Mouse (Mus musculus): ENCODE results near the gene Sult4a1. TPM values are rescaled to one million over a fixed set of nuclear protein-coding genes. Genes with fewer than 3 reads are reported as not detected.

Gene Sult4a1
- total and polyA plus RNA-seq, 3 experiments, result not detected

DNA sequence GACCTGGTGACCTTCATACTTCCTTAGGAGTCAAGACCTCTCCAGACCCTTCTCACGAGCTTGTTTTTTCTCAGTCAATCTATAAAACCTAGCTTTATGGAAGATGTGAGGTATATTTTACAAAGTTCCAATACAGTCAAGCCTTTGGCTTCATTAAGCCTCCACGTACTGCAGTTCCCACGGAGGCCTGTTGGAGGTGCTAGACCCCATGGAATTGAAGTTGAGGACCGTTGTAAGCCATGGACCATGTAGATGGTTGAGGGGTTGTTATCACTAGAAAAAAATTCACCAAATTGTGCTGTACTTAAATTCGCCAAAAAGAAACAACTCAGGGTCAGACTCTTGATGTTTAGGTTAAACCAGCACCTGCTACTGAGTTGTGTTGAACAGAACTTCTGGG lies 49.5 kb downstream of the Sult4a1 start:
- H3K9ac ChIP-seq (ENCODE audit: insufficient read depth, low read depth), result no peak overlapping the region
- H3K79me2 ChIP-seq (replicated peaks; ENCODE audit: control insufficient read depth, extremely low read depth, insufficient read depth, poor library complexity, severe bottlenecking), result no peaks in the 10 kb centered on the region
- no peak overlapping the region for H3K4me3 ChIP-seq (replicated peaks in 1 of 3; ENCODE audit: low read depth in 2 of 3, low read length in 2 of 3, poor library complexity in 1 of 3)
- H3K4me1 ChIP-seq (ENCODE audit: control insufficient read depth in 1 of 2, insufficient read depth in 2 of 2), result no peaks in the 10 kb centered on the region
- H3K4me2 ChIP-seq (ENCODE audit: insufficient read depth, low read depth, poor library complexity, severe bottlenecking), result no peak overlapping the region
- no peaks in the 10 kb centered on the region for H3K36me3 ChIP-seq (replicated peaks in 1 of 2; ENCODE audit: control insufficient read depth in 1 of 2, insufficient read depth in 1 of 2, low read length in 1 of 2)
- TF ChIP-seq POLR2A (IDR thresholded peaks at IDR 0.05; ENCODE audit: low read depth, low read length) (no peak), CTCF (conservative IDR thresholded peaks at IDR 0.05 in 1 of 2, IDR thresholded peaks at IDR 0.05 in 1 of 2; ENCODE audit: low read depth in 2 of 2, low read length in 2 of 2) (peak in 1 of 2 experiments; percentile 57; a peak in 2 of 4 replicates), BHLHE40 (IDR thresholded peaks at IDR 0.05; ENCODE audit: low read depth, low read length) (no peak), JUN (IDR thresholded peaks at IDR 0.05; ENCODE audit: insufficient read depth, low read depth, low read length) (no peak), USF1 (IDR thresholded peaks at IDR 0.05; ENCODE audit: low read depth, low read length) (no peak), TBP (conservative IDR thresholded peaks at IDR 0.05; ENCODE audit: low read depth, low read length) (no peak), RAD21 (IDR thresholded peaks at IDR 0.05; ENCODE audit: low read depth, low read length) (peak; percentile 37), IRF4 (IDR thresholded peaks at IDR 0.05; ENCODE audit: low read depth, low read length) (no peak), CHD1 (IDR thresholded peaks at IDR 0.05; ENCODE audit: low read depth, low read length) (no peak), ZNF384 (IDR thresholded peaks at IDR 0.05; ENCODE audit: low read depth, low read length) (no peak)
- H3K9me3 ChIP-seq (replicated peaks; ENCODE audit: low read length), result no peaks in the 10 kb centered on the region
- in situ Hi-C loops (cut with MboI; ENCODE audit: low pct_ligation_motif_present, low pct_unique_long_range_greater_than_20kb, low sequenced_read_pairs), result loop anchor here (10.0 kb wide), 1 partner anchor 201 kb away; no protein-coding TSS in a partner anchor
- peaks cover 60% of the 10 kb centered on the region for H3K27me3 ChIP-seq (replicated peaks)
- H3K27ac ChIP-seq (ENCODE audit: insufficient read depth, low read depth), result no peak overlapping the region
- DNase-seq (ENCODE audit: extremely low read depth), result no peak
- dilution Hi-C loops (cut with MboI; ENCODE audit: extremely low pct_ligation_motif_present, extremely low pct_unique_long_range_greater_than_20kb, low sequenced_read_pairs), result no loop called here

DNA sequence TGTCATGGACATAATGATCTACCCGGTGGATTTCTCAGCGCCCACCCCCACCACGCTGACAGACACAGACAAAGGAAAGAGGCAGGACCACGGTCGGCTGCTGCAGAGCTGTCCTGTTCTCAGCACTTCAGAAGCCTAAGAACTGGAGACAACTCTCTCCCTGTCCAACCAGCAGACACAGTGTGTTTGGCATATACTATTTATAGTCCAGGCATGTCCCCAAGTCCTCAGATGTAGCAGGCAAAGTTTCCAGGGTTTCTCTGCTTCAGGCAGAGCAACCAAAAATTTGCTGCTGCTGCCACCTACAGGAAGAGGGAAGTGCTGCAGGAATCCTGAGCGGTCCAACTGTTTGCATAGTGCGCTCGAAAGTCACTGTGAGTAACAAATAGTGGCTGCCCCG lies 51.7 kb downstream of the Sult4a1 start:
- Histone ChIP-seq H3K79me2 (replicated peaks; ENCODE audit: control insufficient read depth, extremely low read depth, insufficient read depth, poor library complexity, severe bottlenecking) (no peaks in the 10 kb centered on the region), H3K4me1 (ENCODE audit: control insufficient read depth in 1 of 2, insufficient read depth in 2 of 2) (no peaks in the 10 kb centered on the region), H3K36me3 (replicated peaks in 1 of 2; ENCODE audit: control insufficient read depth in 1 of 2, insufficient read depth in 1 of 2, low read length in 1 of 2) (no peaks in the 10 kb centered on the region), H3K27me3 (replicated peaks) (peaks cover 54% of the 10 kb centered on the region), H3K9ac (ENCODE audit: insufficient read depth, low read depth) (no peak overlapping the region), H3K9me3 (replicated peaks; ENCODE audit: low read length) (no peaks in the 10 kb centered on the region), H3K4me2 (ENCODE audit: insufficient read depth, low read depth, poor library complexity, severe bottlenecking) (no peak overlapping the region), H3K27ac (ENCODE audit: insufficient read depth, low read depth) (no peak overlapping the region), H3K4me3 (replicated peaks in 1 of 3; ENCODE audit: low read depth in 2 of 3, low read length in 2 of 3, poor library complexity in 1 of 3) (no peak overlapping the region)
- in situ Hi-C loops (cut with MboI; ENCODE audit: low pct_ligation_motif_present, low pct_unique_long_range_greater_than_20kb, low sequenced_read_pairs), result loop anchor here (10.0 kb wide), 1 partner anchor 199 kb away; no protein-coding TSS in a partner anchor
- dilution Hi-C loops (cut with MboI; ENCODE audit: extremely low pct_ligation_motif_present, extremely low pct_unique_long_range_greater_than_20kb, low sequenced_read_pairs), result no loop called here
- DNase-seq (ENCODE audit: extremely low read depth), result peak; percentile 45
- TF ChIP-seq POLR2A (IDR thresholded peaks at IDR 0.05; ENCODE audit: low read depth, low read length), result no peak
- TF ChIP-seq SMC3 (IDR thresholded peaks at IDR 0.05; ENCODE audit: low read depth, low read length), result peak; percentile 73
- no peak for TF ChIP-seq JUND (conservative IDR thresholded peaks at IDR 0.05; ENCODE audit: low read depth, low read length)
- TF ChIP-seq RAD21 (IDR thresholded peaks at IDR 0.05; ENCODE audit: low read depth, low read length), result peak; percentile 93
- no peak for TF ChIP-seq ZKSCAN1 (IDR thresholded peaks at IDR 0.05; ENCODE audit: borderline replicate concordance, low read depth, low read length)
- no peak for TF ChIP-seq ZC3H11A (IDR thresholded peaks at IDR 0.05; ENCODE audit: low read depth, low read length)
- TF ChIP-seq BHLHE40 (IDR thresholded peaks at IDR 0.05; ENCODE audit: low read depth, low read length), result no peak
- peak; percentile 50 to 91 for TF ChIP-seq CTCF (conservative IDR thresholded peaks at IDR 0.05 in 1 of 2, IDR thresholded peaks at IDR 0.05 in 1 of 2; ENCODE audit: low read depth in 2 of 2, low read length in 2 of 2)
- TF ChIP-seq NELFE (IDR thresholded peaks at IDR 0.05; ENCODE audit: low read depth, low read length), result peak; percentile 32; the same call in 1 of the 2 replicates

Data from CH12.LX (cell line).